Mouse (Mus musculus) hindbrain, postnatal 0 days (tissue): ENCODE measurements around the gene Snx22. TPM values are rescaled to one million over a fixed set of nuclear protein-coding genes. Genes with fewer than 3 reads are reported as not detected.

Source experiments
- ATAC-seq: fragments of 200-750 bp; cut with Nextera tagmentation; 2 replicates; pipeline ENCODE4 v1.8.0; 2017; ENCODE audit warnings: mild to moderate bottlenecking, moderate TSS enrichment, moderate library complexity
- DNase-seq: peaks from one replicate; pipeline ENCODE4 v3.0.0-alpha.2; 2015; ENCODE audit warnings: low spot score
- H3K27ac ChIP-seq: fragments of 300-500 bp; sonication (generic); 2 replicates; pipeline ENCODE4 v1.5.1; 2014; ENCODE audit warnings: mild to moderate bottlenecking
- H3K27me3 ChIP-seq: fragments of 300-500 bp; sonication (generic); 2 replicates; pipeline ENCODE4 v1.6.1; 2014; ENCODE audit warnings: low read length, mixed read lengths; ENCODE audit not compliant: insufficient read depth
- H3K36me3 ChIP-seq: fragments of 300-500 bp; sonication (generic); 2 replicates; pipeline ENCODE4 v1.6.1; 2014; ENCODE audit warnings: low read length, mixed read lengths; ENCODE audit not compliant: insufficient read depth
- H3K4me1 ChIP-seq: fragments of 300-500 bp; sonication (generic); 2 replicates; pipeline ENCODE4 v1.6.1; 2014; ENCODE audit warnings: antibody characterized with exemption, low read length, mixed read lengths; ENCODE audit not compliant: insufficient read depth
- H3K4me2 ChIP-seq: fragments of 300-500 bp; sonication (generic); 2 replicates; pipeline ENCODE4 v1.6.1; 2014; ENCODE audit warnings: low read depth, mild to moderate bottlenecking, low read length, moderate library complexity, mixed read lengths
- H3K4me3 ChIP-seq: fragments of 300-500 bp; sonication (generic); 2 replicates; pipeline ENCODE4 v1.5.1; 2014; ENCODE audit warnings: low read length
- H3K9ac ChIP-seq: fragments of 300-500 bp; sonication (generic); replicated peaks from 2 replicates; pipeline ENCODE4 v1.6.1; 2014; ENCODE audit warnings: mild to moderate bottlenecking, low read length, moderate library complexity, mixed read lengths
- H3K9me3 ChIP-seq: fragments of 300-500 bp; sonication (generic); 2 replicates; pipeline ENCODE4 v1.6.1; 2016; ENCODE audit warnings: low read length, mixed read lengths
- CTCF ChIP-seq: IDR thresholded peaks from 2 replicates; pipeline ENCODE4 v1.5.1; 2016; ENCODE audit warnings: antibody characterized with exemption, control low read depth, low read depth
- WGBS: fragments of 180-500 bp; shearing (Covaris S2); extraction: QIAGEN DNeasy Blood & Tissue Kit; methylation state at CpG from one replicate; pipeline ENCODE4 v1.1.7; 2014; 5-methylcytosine and 5-hydroxymethylcytosine counted together
- polyA plus RNA-seq: library from polyadenylated mRNA; unstranded; fragments of >200 nt; fragmentation: Nextera tagmentation; extraction: Ambion mirVana; gene quantifications from 2 replicates; pipeline ENCODE4 v1.2.1, GENCODE M21; 2015
- total RNA-seq: library from RNA; depleted of rRNA; stranded (reverse); fragments of >200 nt; gene quantifications from 2 replicates; pipeline ENCODE4 v1.2.3, GENCODE M21; 2014; rRNA removed

Snx22 gene
- 7.1 and 8.8 TPM in 2 replicates for total RNA-seq
- polyA plus RNA-seq: 12.8 and 13.2 TPM in 2 replicates

GRCm38 (mm10) chr9:66069583-66069982 is at the start of gene Snx22:
TSS of gene Snx22 (minus strand) at chr9:66069719.
- no peak for TF ChIP-seq CTCF
- WGBS: 1% methylated on average over 22 of the region's 22 CpGs
- ATAC-seq (peak; percentile 86), DNase-seq (peak; percentile 83)
- H3K27me3 ChIP-seq: no peaks in the 10 kb centered on the region
- H3K4me3 ChIP-seq: peak within 1 kb of the TSS; percentile 54
- peak within 1 kb of the TSS; percentile 95 for H3K4me2 ChIP-seq
- no peaks in the 10 kb centered on the region for H3K4me1 ChIP-seq
- no peaks in the 10 kb centered on the region for H3K9me3 ChIP-seq
- peak within 1 kb of the TSS; percentile 61 for H3K9ac ChIP-seq
- no peak within 1 kb of the TSS for H3K27ac ChIP-seq
- H3K36me3 ChIP-seq: peaks cover 20% of the 10 kb centered on the region

GRCm38 (mm10) chr9:66116890-66117289 is 47.4 kb upstream of the Snx22 start:
- no peak for TF ChIP-seq CTCF
- H3K27me3 ChIP-seq: no peaks in the 10 kb centered on the region
- no peak overlapping the region for H3K4me2 ChIP-seq
- no peak overlapping the region for H3K4me3 ChIP-seq
- ATAC-seq (no peak), DNase-seq (no peak)
- H3K27ac ChIP-seq: peak overlapping the region; percentile 16; the same call in 1 of the 2 replicates
- H3K9me3 ChIP-seq: no peaks in the 10 kb centered on the region
- 50% methylated on average over 8 of the region's 8 CpGs for WGBS
- H3K4me1 ChIP-seq: no peaks in the 10 kb centered on the region; the same call in 1 of the 2 replicates
- no peaks in the 10 kb centered on the region for H3K36me3 ChIP-seq
- H3K9ac ChIP-seq: no peak overlapping the region

- Histone ChIP-seq H3K36me3 (no peaks in the 10 kb centered on the region), H3K27me3 (no peaks in the 10 kb centered on the region), H3K4me1 (no peaks in the 10 kb centered on the region; the same call in 1 of the 2 replicates), H3K4me2 (no peak overlapping the region), H3K9me3 (no peaks in the 10 kb centered on the region), H3K9ac (no peak overlapping the region), H3K4me3 (no peak overlapping the region), H3K27ac (no peak overlapping the region)
- no peak for TF ChIP-seq CTCF
- no peak for DNase-seq
- WGBS: 96% methylated on average over 3 of the region's 3 CpGs
- ATAC-seq: no peak
Measured at GRCm38 (mm10) chr9:66114341-66114740, 44.8 kb upstream of the Snx22 start.

GRCm38 (mm10) chr9:66110611-66111379 is 41.3 kb upstream of the Snx22 start:
- Histone ChIP-seq H3K27ac (peak overlapping the region; percentile 58; the same call in 1 of the 2 replicates), H3K4me1 (no peaks in the 10 kb centered on the region; the same call in 1 of the 2 replicates), H3K36me3 (peaks cover 9% of the 10 kb centered on the region; the same call in 1 of the 2 replicates), H3K9ac (no peak overlapping the region), H3K4me2 (no peak overlapping the region), H3K9me3 (no peaks in the 10 kb centered on the region), H3K4me3 (no peak overlapping the region), H3K27me3 (no peaks in the 10 kb centered on the region)
- 31% methylated on average over 8 of the region's 8 CpGs for WGBS
- TF ChIP-seq CTCF: no peak
- no peak for DNase-seq
- ATAC-seq: peak; percentile 43

GRCm38 (mm10) chr9:66110126-66110525 is 40.6 kb upstream of the Snx22 start:
- H3K36me3 ChIP-seq: peaks cover 15% of the 10 kb centered on the region; the same call in 1 of the 2 replicates
- peak overlapping the region; percentile 58; the same call in 1 of the 2 replicates for H3K27ac ChIP-seq

GRCm38 (mm10) chr9:66109574-66109973 is 40.1 kb upstream of the Snx22 start:
- no peak for ATAC-seq

More at GRCm38 (mm10) chr9:66110126-66110525, 40.6 kb upstream of the Snx22 start:
- no peak for TF ChIP-seq CTCF
- Histone ChIP-seq H3K9me3 (no peaks in the 10 kb centered on the region), H3K27me3 (no peaks in the 10 kb centered on the region), H3K4me2 (no peak overlapping the region), H3K9ac (no peak overlapping the region), H3K4me1 (no peaks in the 10 kb centered on the region; the same call in 1 of the 2 replicates), H3K4me3 (no peak overlapping the region)
- 56% methylated on average over 8 of the region's 8 CpGs for WGBS
- ATAC-seq (no peak), DNase-seq (no peak)

More at GRCm38 (mm10) chr9:66109574-66109973, 40.1 kb upstream of the Snx22 start:
- Histone ChIP-seq H3K4me3 (no peak overlapping the region), H3K4me1 (no peaks in the 10 kb centered on the region; the same call in 1 of the 2 replicates), H3K4me2 (no peak overlapping the region), H3K27me3 (no peaks in the 10 kb centered on the region), H3K9me3 (no peaks in the 10 kb centered on the region), H3K9ac (no peak overlapping the region), H3K36me3 (peaks cover 21% of the 10 kb centered on the region; the same call in 1 of the 2 replicates), H3K27ac (no peak overlapping the region)
- 91% methylated on average over 1 of the region's 1 CpGs for WGBS
- DNase-seq: no peak
- TF ChIP-seq CTCF: no peak
